Comparison of ENCODE assay signal across 10 mouse cellular contexts in the genomic region with DNA sequence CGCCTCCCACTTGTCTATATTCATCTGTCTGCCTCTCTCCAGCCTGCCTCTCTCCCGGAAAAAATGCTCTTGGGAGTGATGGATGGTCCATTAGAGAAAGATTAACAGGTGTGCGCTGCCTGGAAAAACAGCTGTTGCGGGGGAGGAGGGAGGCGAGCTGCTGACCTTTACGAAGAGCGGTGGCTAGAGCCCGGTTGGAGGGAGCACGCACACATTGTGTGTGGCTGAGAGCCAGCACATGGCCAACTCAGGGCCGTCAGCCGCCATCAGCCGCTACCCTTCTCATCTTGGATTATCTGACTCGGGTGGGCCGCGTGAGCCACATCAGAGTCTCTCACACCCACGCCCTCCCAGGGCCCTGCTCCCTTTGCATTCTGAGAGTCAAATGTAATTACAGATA.
DNase-seq lines count a peak whose midpoint lies in the region; ATAC-seq and TF ChIP-seq lines count a peak whose summit lies in the region.
"Had no signal": no experiment of that assay in that cellular context is flagged by ENCODE, and none has a peak within 500 bp of the region (broad histone marks: within the 10 kb centered on the region; RNA-seq: fewer than 3 reads in every experiment).

No protein-coding gene starts in this region.

- no peak overlapping the region for H3K4me3 ChIP-seq in hindbrain, embryonic 10.5 days
- no peak overlapping the region for H3K4me3 ChIP-seq in midbrain, postnatal 0 days (ENCODE audit: low read depth, low read length)
- H3K4me3 ChIP-seq in forebrain, embryonic 10.5 days = no peak overlapping the region
- H3K4me3 ChIP-seq: left cerebral cortex, adult 2 months had no signal

- no peak for ATAC-seq in midbrain, postnatal 0 days (ENCODE audit: low FRiP score)

- WGBS in hindbrain, embryonic 10.5 days = 47% methylated on average over 16 of the region's 16 CpGs
- 44% methylated on average over 16 of the region's 16 CpGs for WGBS in midbrain, postnatal 0 days
- WGBS in forebrain, embryonic 10.5 days = 58% methylated on average over 16 of the region's 16 CpGs

- H3K4me1 ChIP-seq in hindbrain, embryonic 10.5 days (replicated peaks) = peaks cover 35% of the 10 kb centered on the region
- H3K4me1 ChIP-seq in midbrain, postnatal 0 days (ENCODE audit: insufficient read depth, low read length) = no peaks in the 10 kb centered on the region; the same call in 1 of the 2 replicates
- H3K4me1 ChIP-seq in forebrain, embryonic 10.5 days = peaks cover 30% of the 10 kb centered on the region

- no peak for TF ChIP-seq CTCF in midbrain, postnatal 0 days (IDR thresholded peaks at IDR 0.05)

- no peak overlapping the region; the same call in 1 of the 2 replicates for H3K27ac ChIP-seq in hindbrain, embryonic 10.5 days
- H3K27ac ChIP-seq in midbrain, postnatal 0 days (ENCODE audit: low read depth, low read length) = no peak overlapping the region
- no peak overlapping the region for H3K27ac ChIP-seq in forebrain, embryonic 10.5 days
- H3K27ac ChIP-seq: left cerebral cortex, adult 2 months had no signal

- H3K9ac ChIP-seq in midbrain, postnatal 0 days (replicated peaks; ENCODE audit: low read length, poor library complexity, severe bottlenecking) = no peak overlapping the region

- H3K4me2 ChIP-seq in midbrain, postnatal 0 days (ENCODE audit: low read depth, low read length, poor library complexity, severe bottlenecking) = no peak overlapping the region

- no peaks in the 10 kb centered on the region for H3K36me3 ChIP-seq in hindbrain, embryonic 10.5 days
- peaks cover 5% of the 10 kb centered on the region for H3K36me3 ChIP-seq in midbrain, postnatal 0 days (ENCODE audit: insufficient read depth, low read length)
- H3K36me3 ChIP-seq in forebrain, embryonic 10.5 days (replicated peaks) = no peaks in the 10 kb centered on the region

- DNase-seq in gastrocnemius, adult 18-20 months (ENCODE audit: low spot score) = peak; percentile 20
- no peak for DNase-seq in gastrocnemius, postnatal 10 days
- DNase-seq in MN1 (ENCODE audit: low spot score) = peak; percentile 80
- DNase-seq in hindbrain, embryonic 10.5 days (ENCODE audit: low spot score) = peak; percentile 35
- DNase-seq in midbrain, postnatal 0 days (ENCODE audit: low spot score) = peak; percentile 38
- DNase-seq in B cell, adult 2 months = no peak
- no peak for DNase-seq in frontal cortex, postnatal 10 days (ENCODE audit: low spot score in 2 of 2)
- DNase-seq in forebrain, embryonic 10.5 days (ENCODE audit: extremely low spot score, low spot score) = no peak
- DNase-seq: gastrocnemius, postnatal 36 days had no signal

- H3K27me3 ChIP-seq in hindbrain, embryonic 10.5 days (ENCODE audit: insufficient read depth, poor library complexity, severe bottlenecking) = peaks cover 10% of the 10 kb centered on the region; the same call in 1 of the 2 replicates
- H3K27me3 ChIP-seq in midbrain, postnatal 0 days (ENCODE audit: insufficient read depth, low read length) = no peaks in the 10 kb centered on the region
- H3K27me3 ChIP-seq in forebrain, embryonic 10.5 days (ENCODE audit: poor library complexity, severe bottlenecking) = no peaks in the 10 kb centered on the region

- no peaks in the 10 kb centered on the region for H3K9me3 ChIP-seq in hindbrain, embryonic 10.5 days
- no peaks in the 10 kb centered on the region for H3K9me3 ChIP-seq in midbrain, postnatal 0 days (ENCODE audit: low read length)
- H3K9me3 ChIP-seq in forebrain, embryonic 10.5 days = no peaks in the 10 kb centered on the region

Comparison
In these comparisons a context has a peak if more than half of its experiments do, and no peak if none do; other contexts are left out.
1. DNase-seq: peak in gastrocnemius, adult 18-20 months (single experiment), MN1 (single experiment), hindbrain, embryonic 10.5 days (single experiment) and midbrain, postnatal 0 days (single experiment); none in gastrocnemius, postnatal 10 days (single experiment), B cell, adult 2 months (0 of 2), frontal cortex, postnatal 10 days (0 of 2) and forebrain, embryonic 10.5 days (single experiment).